Mouse (Mus musculus): ENCODE data around the gene Bud23. TPM values are rescaled to one million over a fixed set of nuclear protein-coding genes. Genes with fewer than 3 reads are reported as not detected.

Bud23 gene
- total RNA-seq, 1 experiment from 2014 or later: 51.7 TPM

GRCm38 (mm10) chr5:135009590-135010319, 55.0 kb downstream of the Bud23 start:
- peak; percentile 41 to 43 for ATAC-seq (replicated peaks in 1 of 2; ENCODE audit: insufficient read depth in 1 of 2, low FRiP score in 2 of 2, low TSS enrichment in 1 of 2, low read depth in 1 of 2, poor library complexity in 2 of 2, severe bottlenecking in 2 of 2)

- peak; percentile 79 to 80 for ATAC-seq (replicated peaks in 1 of 2; ENCODE audit: insufficient read depth in 1 of 2, low FRiP score in 2 of 2, low TSS enrichment in 1 of 2, low read depth in 1 of 2, poor library complexity in 2 of 2, severe bottlenecking in 2 of 2)
Measured at GRCm38 (mm10) chr5:135008671-135009589, 55.8 kb downstream of the Bud23 start, which contains the start of gene Abhd11. Gene Abhd11, plus strand, starts transcription at chr5:135009152.

GRCm38 (mm10) chr5:135007802-135008571, 56.8 kb downstream of the Bud23 start:
- ATAC-seq (replicated peaks in 1 of 2; ENCODE audit: insufficient read depth in 1 of 2, low FRiP score in 2 of 2, low TSS enrichment in 1 of 2, low read depth in 1 of 2, poor library complexity in 2 of 2, severe bottlenecking in 2 of 2): no peak

Other genes starting within 250 kb of the Bud23 start
- not detected in 2 replicates for gene Tmem270, start 158.2 kb downstream of the Bud23 start, total RNA-seq (2017)
- 0.88 and 15.9 TPM in 2 replicates for gene Cldn13, start 149.4 kb downstream of the Bud23 start, total RNA-seq (2017)
- 13.8 and 20.0 TPM in 2 replicates for gene Mettl27, start 132.6 kb downstream of the Bud23 start, total RNA-seq (2017)
- 0.81 TPM in 1 of 2 replicates, not detected in the other for gene Cldn4, start 118.0 kb downstream of the Bud23 start, total RNA-seq (2017)
- gene Cldn3, start 78.7 kb downstream of the Bud23 start, total RNA-seq (2017): not detected in 2 replicates
- 27.1 and 41.0 TPM in 2 replicates for gene Abhd11, start 55.8 kb downstream of the Bud23 start, total RNA-seq (2017)
- not detected in 2 replicates for gene Stx1a, start 41.5 kb downstream of the Bud23 start, total RNA-seq (2017)
- gene Dnajc30, start 757 bp downstream of the Bud23 start, total RNA-seq (2017): 4.2 and 7.8 TPM in 2 replicates
- gene Vps37d, start 13.3 kb upstream of the Bud23 start, total RNA-seq (2017): 0.50 and 1.6 TPM in 2 replicates
- not detected in 2 replicates for gene Mlxipl, start 24.9 kb upstream of the Bud23 start, total RNA-seq (2017)
- 10.6 and 23.4 TPM in 2 replicates for gene Tbl2, start 84.7 kb upstream of the Bud23 start, total RNA-seq (2017)
- gene Bcl7b, start 103.3 kb upstream of the Bud23 start, total RNA-seq (2017): 34.8 and 35.0 TPM in 2 replicates
- 159 and 184 TPM in 2 replicates for gene Baz1b, start 122.3 kb upstream of the Bud23 start, total RNA-seq (2017)
- gene Fzd9, start 186.3 kb upstream of the Bud23 start, total RNA-seq (2017): 1.3 and 1.7 TPM in 2 replicates

All from hematopoietic stem cell, adult 5-6 weeks (primary cell).